Mouse (Mus musculus) limb, embryonic 12.5 days (tissue): ENCODE data around the gene Isg20l2. TPM values are rescaled to one million over a fixed set of nuclear protein-coding genes. Genes with fewer than 3 reads are reported as not detected.

Experiments
- ATAC-seq: fragments of 200-750 bp; cut with Nextera tagmentation; 2 replicates; pipeline ENCODE4 v1.8.0; 2017; ENCODE audit warnings: low read depth, moderate TSS enrichment; ENCODE audit not compliant: insufficient number of reproducible peaks, insufficient read depth, low FRiP score, low TSS enrichment
- H3K27ac ChIP-seq: fragments of 300-500 bp; sonication (generic); 2 replicates; pipeline ENCODE4 v1.5.1; 2016; ENCODE audit warnings: mild to moderate bottlenecking, moderate library complexity
- H3K27me3 ChIP-seq: fragments of 300-500 bp; sonication (generic); 2 replicates; pipeline ENCODE4 v1.6.1; 2016; ENCODE audit warnings: mild to moderate bottlenecking, moderate library complexity
- H3K36me3 ChIP-seq: fragments of 300-500 bp; sonication (generic); 2 replicates; pipeline ENCODE4 v1.6.1; 2016; ENCODE audit warnings: mild to moderate bottlenecking, moderate library complexity
- H3K4me1 ChIP-seq: fragments of 300-500 bp; sonication (generic); replicated peaks from 2 replicates; pipeline ENCODE4 v1.6.1; 2016
- H3K4me2 ChIP-seq: fragments of 300-500 bp; sonication (generic); 2 replicates; pipeline ENCODE4 v1.6.1; 2016; ENCODE audit warnings: mild to moderate bottlenecking, moderate library complexity
- H3K4me3 ChIP-seq: fragments of 300-500 bp; sonication (generic); replicated peaks from 2 replicates; pipeline ENCODE4 v1.5.1; 2016; ENCODE audit warnings: mild to moderate bottlenecking
- H3K9ac ChIP-seq: fragments of 300-500 bp; sonication (generic); replicated peaks from 2 replicates; pipeline ENCODE4 v1.6.1; 2016; ENCODE audit warnings: mild to moderate bottlenecking, moderate library complexity
- H3K9me3 ChIP-seq: fragments of 300-500 bp; sonication (generic); 2 replicates; pipeline ENCODE4 v1.6.1; 2016; ENCODE audit warnings: mild to moderate bottlenecking, moderate library complexity
- WGBS: fragments of 180-500 bp; shearing (Covaris S2); methylation state at CpG from one replicate; pipeline ENCODE4 v1.1.7; 2016; 5-methylcytosine and 5-hydroxymethylcytosine counted together
- polyA plus RNA-seq: library from polyadenylated mRNA; unstranded; fragments of >200 nt; fragmentation: Nextera tagmentation; extraction: Ambion mirVana; gene quantifications from 2 replicates; pipeline ENCODE4 v1.2.1, GENCODE M21; 2016

The Isg20l2 gene
- polyA plus RNA-seq, 1 experiment from 2014 or later = 83.2 TPM

DNA sequence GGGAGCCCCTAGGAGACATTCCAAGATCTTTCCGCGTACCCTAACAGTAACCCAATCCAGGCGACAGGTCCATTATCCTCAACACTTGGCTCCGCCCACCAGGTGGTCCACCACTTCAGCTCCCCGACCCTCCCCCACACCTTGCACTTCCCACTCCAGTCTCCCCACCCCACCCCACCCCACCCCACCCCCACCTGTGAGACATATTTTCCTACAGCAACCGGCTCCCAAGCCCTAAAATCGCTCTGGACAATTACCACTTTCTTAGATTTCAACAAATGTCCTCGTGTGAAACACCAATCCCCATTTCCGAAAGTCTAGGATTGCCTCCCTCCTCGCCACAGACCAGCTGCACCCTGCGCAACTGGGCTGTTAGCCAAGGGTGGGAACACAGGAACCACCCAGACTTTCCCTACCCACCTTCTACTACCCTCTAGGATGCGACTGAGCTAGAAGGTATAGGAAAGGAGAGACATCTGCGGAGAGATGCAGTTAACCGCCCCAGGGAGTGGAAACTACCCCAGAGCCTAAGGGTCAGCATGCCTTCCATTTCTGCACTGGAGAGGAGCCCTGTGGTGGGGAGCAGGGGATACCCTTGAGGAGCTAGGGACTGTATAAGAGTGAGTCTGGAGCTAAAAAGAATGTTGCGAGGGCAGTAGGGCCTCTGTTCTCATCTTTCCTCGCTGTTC lies 19.3 kb downstream of the Isg20l2 start:
- H3K9me3 ChIP-seq = no peaks in the 10 kb centered on the region
- peak; percentile 39 for ATAC-seq
- peak overlapping the region; percentile 82 for H3K4me2 ChIP-seq
- H3K4me3 ChIP-seq = peak overlapping the region; percentile 68
- peaks cover 76% of the 10 kb centered on the region for H3K4me1 ChIP-seq
- under 1% methylated on average over 16 of the region's 16 CpGs for WGBS
- H3K9ac ChIP-seq = peak overlapping the region; percentile 78
- no peaks in the 10 kb centered on the region for H3K27me3 ChIP-seq
- H3K27ac ChIP-seq = peak overlapping the region; percentile 96
- H3K36me3 ChIP-seq = peaks cover 28% of the 10 kb centered on the region

GRCm38 (mm10) chr3:87949955-87950515 lies 19.9 kb downstream of the Isg20l2 start:
- no peak for ATAC-seq
- peaks cover 70% of the 10 kb centered on the region for H3K4me1 ChIP-seq

GRCm38 (mm10) chr3:87951946-87952345 lies 21.8 kb downstream of the Isg20l2 start:
- Histone ChIP-seq H3K4me1 (peaks cover 51% of the 10 kb centered on the region), H3K27ac (peak overlapping the region; percentile 79), H3K4me2 (peak overlapping the region; percentile 82), H3K9me3 (no peaks in the 10 kb centered on the region), H3K36me3 (peaks cover 37% of the 10 kb centered on the region), H3K27me3 (no peaks in the 10 kb centered on the region), H3K4me3 (peak overlapping the region; percentile 68), H3K9ac (peak overlapping the region; percentile 51)
- ATAC-seq = no peak
- 16% methylated on average over 12 of the region's 12 CpGs for WGBS

More at GRCm38 (mm10) chr3:87949955-87950515, 19.9 kb downstream of the Isg20l2 start:
- Histone ChIP-seq H3K4me2 (peak overlapping the region; percentile 82), H3K27me3 (no peaks in the 10 kb centered on the region), H3K9me3 (no peaks in the 10 kb centered on the region), H3K36me3 (peaks cover 34% of the 10 kb centered on the region), H3K27ac (peak overlapping the region; percentile 96), H3K4me3 (peak overlapping the region; percentile 68), H3K9ac (peak overlapping the region; percentile 78)
- WGBS = 3% methylated on average over 13 of the region's 13 CpGs

- Histone ChIP-seq H3K4me3 (peak overlapping the region; percentile 68), H3K27me3 (no peaks in the 10 kb centered on the region), H3K9ac (peak overlapping the region; percentile 51), H3K4me1 (peaks cover 46% of the 10 kb centered on the region), H3K9me3 (no peaks in the 10 kb centered on the region), H3K36me3 (peaks cover 37% of the 10 kb centered on the region), H3K4me2 (peak overlapping the region; percentile 82), H3K27ac (peak overlapping the region; percentile 79)
- ATAC-seq = peak; percentile 12; the same call in 1 of the 2 replicates
- WGBS = 8% methylated on average over 5 of the region's 5 CpGs
These were observed 22.3 kb downstream of the Isg20l2 start for GRCm38 (mm10) chr3:87952440-87952839.

DNA sequence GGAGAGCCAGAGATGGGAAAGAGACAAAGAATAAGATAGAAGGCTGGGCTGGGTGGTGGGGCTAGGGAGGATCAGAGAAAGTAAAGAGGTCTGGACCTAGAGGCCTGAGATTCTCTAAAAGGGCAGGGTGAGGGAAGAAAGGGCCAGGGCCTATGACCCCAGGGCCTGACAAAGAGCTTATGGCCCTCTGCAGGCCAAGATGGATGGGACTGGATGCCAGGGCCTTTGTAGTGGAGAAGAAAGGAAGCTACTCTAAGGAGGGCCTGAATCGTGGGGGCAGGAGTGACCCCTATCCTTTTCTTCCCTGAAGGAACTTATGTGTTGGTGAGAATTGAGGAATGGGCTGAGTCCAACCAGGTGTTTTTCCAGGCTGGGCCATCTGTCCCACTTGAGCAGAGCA lies 27.9 kb downstream of the Isg20l2 start:
- no peak overlapping the region; the same call in 1 of the 2 replicates for H3K9ac ChIP-seq
- ATAC-seq = no peak
- H3K4me1 ChIP-seq = peaks cover 28% of the 10 kb centered on the region
- H3K4me2 ChIP-seq = no peak overlapping the region
- 0% methylated on average over 1 of the region's 1 CpGs for WGBS
- H3K9me3 ChIP-seq = no peaks in the 10 kb centered on the region
- no peak overlapping the region for H3K4me3 ChIP-seq
- H3K27me3 ChIP-seq = 0 out of 2 replicates have a peak, but pooled peaks cover 2% of the 10 kb centered on the region
- peak overlapping the region; percentile 47; the same call in 1 of the 2 replicates for H3K27ac ChIP-seq
- H3K36me3 ChIP-seq = peaks cover 23% of the 10 kb centered on the region

DNA sequence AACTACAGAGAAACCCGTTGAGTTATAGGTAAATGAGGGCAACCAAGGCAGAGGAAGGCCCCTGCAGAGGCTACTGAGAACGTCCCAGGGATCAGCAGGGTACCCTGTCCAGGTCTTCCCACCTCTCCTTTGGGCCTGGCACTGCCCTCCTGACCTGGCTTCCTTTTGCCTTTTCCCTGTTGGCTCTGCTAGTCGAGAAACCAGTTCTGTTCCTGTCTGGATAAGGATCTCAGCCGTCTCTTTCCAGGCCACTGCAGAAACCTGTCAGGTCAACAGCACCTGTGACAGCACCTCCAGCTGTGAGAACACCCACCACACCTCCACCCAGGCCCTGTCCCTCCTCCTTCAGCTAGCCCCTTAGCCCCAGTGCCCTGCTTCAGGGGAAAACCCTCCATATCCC lies 28.4 kb downstream of the Isg20l2 start:
- 10% methylated on average over 4 of the region's 4 CpGs for WGBS
- Histone ChIP-seq H3K27me3 (0 out of 2 replicates have a peak, but pooled peaks cover 2% of the 10 kb centered on the region), H3K4me2 (no peak overlapping the region), H3K4me3 (no peak overlapping the region), H3K9ac (no peak overlapping the region; the same call in 1 of the 2 replicates), H3K9me3 (no peaks in the 10 kb centered on the region), H3K36me3 (peaks cover 19% of the 10 kb centered on the region), H3K4me1 (peaks cover 27% of the 10 kb centered on the region), H3K27ac (peak overlapping the region; percentile 47; the same call in 1 of the 2 replicates)
- ATAC-seq = no peak

GRCm38 (mm10) chr3:87958967-87959366 lies 28.9 kb downstream of the Isg20l2 start:
- Histone ChIP-seq H3K27me3 (0 out of 2 replicates have a peak, but pooled peaks cover 2% of the 10 kb centered on the region), H3K9ac (no peak overlapping the region; the same call in 1 of the 2 replicates), H3K9me3 (no peaks in the 10 kb centered on the region), H3K4me1 (peaks cover 27% of the 10 kb centered on the region), H3K4me2 (no peak overlapping the region), H3K36me3 (peaks cover 14% of the 10 kb centered on the region), H3K27ac (peak overlapping the region; percentile 98), H3K4me3 (no peak overlapping the region)
- no peak for ATAC-seq
- WGBS = 41% methylated on average over 1 of the region's 1 CpGs

- Histone ChIP-seq H3K4me1 (peaks cover 27% of the 10 kb centered on the region), H3K27ac (peak overlapping the region; percentile 98), H3K9ac (no peak overlapping the region), H3K4me3 (no peak overlapping the region), H3K9me3 (no peaks in the 10 kb centered on the region), H3K4me2 (no peak overlapping the region), H3K27me3 (0 out of 2 replicates have a peak, but pooled peaks cover 2% of the 10 kb centered on the region), H3K36me3 (peaks cover 10% of the 10 kb centered on the region)
- 59% methylated on average over 7 of the region's 7 CpGs for WGBS
- ATAC-seq = no peak
These were observed 29.3 kb downstream of the Isg20l2 start for GRCm38 (mm10) chr3:87959371-87959770.

- ATAC-seq = no peak
- H3K27me3 ChIP-seq = 0 out of 2 replicates have a peak, but pooled peaks cover 2% of the 10 kb centered on the region
- peak overlapping the region; percentile 59 for H3K9ac ChIP-seq
- WGBS = 9% methylated on average over 10 of the region's 10 CpGs
- H3K9me3 ChIP-seq = no peaks in the 10 kb centered on the region
- peak overlapping the region; percentile 98 for H3K27ac ChIP-seq
- peak overlapping the region; percentile 57 for H3K4me2 ChIP-seq
- 0 out of 2 replicates have a peak, but pooled peaks cover 2% of the 10 kb centered on the region for H3K36me3 ChIP-seq
- H3K4me1 ChIP-seq = peaks cover 27% of the 10 kb centered on the region
- peak overlapping the region; percentile 38 for H3K4me3 ChIP-seq
These were observed 30.1 kb downstream of the Isg20l2 start for GRCm38 (mm10) chr3:87960191-87960585.

- peak overlapping the region; percentile 38 for H3K4me3 ChIP-seq
- 0 out of 2 replicates have a peak, but pooled peaks cover 2% of the 10 kb centered on the region for H3K27me3 ChIP-seq
- H3K9ac ChIP-seq = peak overlapping the region; percentile 59
- peak; percentile 97 for ATAC-seq
- peaks cover 27% of the 10 kb centered on the region for H3K4me1 ChIP-seq
- peak overlapping the region; percentile 57 for H3K4me2 ChIP-seq
- H3K9me3 ChIP-seq = no peaks in the 10 kb centered on the region
- H3K36me3 ChIP-seq = no peaks in the 10 kb centered on the region
- WGBS = under 1% methylated on average over 27 of the region's 27 CpGs
- peak overlapping the region; percentile 98 for H3K27ac ChIP-seq
These were observed 30.6 kb downstream of the Isg20l2 start for GRCm38 (mm10) chr3:87960586-87961191.
